Mouse (Mus musculus): Measurements from ENCODE around the gene Gm21885.
A peak's percentile ranks its signal among the peaks of the same experiment; 100 is the strongest.

Gene Gm21885

GRCm38 (mm10) chr11:94320969-94321930 lies 39.6 kb downstream of the Gm21885 start:
- DNase-seq = no peak

- DNase-seq = peak; percentile 95
Measured at GRCm38 (mm10) chr11:94321931-94322400, 40.3 kb downstream of the Gm21885 start, which contains the start of gene Luc7l3. Gene Luc7l3 (minus strand): TSS chr11:94321988.

DNA sequence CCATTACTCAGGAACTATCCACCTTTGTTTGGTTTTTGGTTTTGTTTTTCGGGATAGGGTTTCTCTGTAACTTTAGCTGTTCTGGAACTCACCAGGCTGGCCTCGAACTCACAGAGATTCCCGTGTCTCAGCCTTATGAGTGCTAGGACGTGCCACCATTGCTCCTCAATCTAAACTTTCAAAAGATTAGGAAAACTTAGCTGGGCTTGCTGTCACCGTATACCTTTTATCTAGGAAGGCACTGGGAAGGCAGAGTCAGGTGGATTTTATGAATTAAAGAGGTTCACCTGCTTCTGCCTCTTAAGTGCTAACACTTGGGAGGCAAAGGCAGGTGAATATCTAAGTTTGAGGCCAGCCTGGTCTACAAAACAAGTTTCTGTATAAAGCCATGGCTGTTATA lies 41.0 kb downstream of the Gm21885 start:
- DNase-seq = no peak

GRCm38 (mm10) chr11:94323271-94323925 lies 41.7 kb downstream of the Gm21885 start:
- no peak for DNase-seq

GRCm38 (mm10) chr11:94324618-94325017 lies 42.9 kb downstream of the Gm21885 start:
- DNase-seq = no peak

DNA sequence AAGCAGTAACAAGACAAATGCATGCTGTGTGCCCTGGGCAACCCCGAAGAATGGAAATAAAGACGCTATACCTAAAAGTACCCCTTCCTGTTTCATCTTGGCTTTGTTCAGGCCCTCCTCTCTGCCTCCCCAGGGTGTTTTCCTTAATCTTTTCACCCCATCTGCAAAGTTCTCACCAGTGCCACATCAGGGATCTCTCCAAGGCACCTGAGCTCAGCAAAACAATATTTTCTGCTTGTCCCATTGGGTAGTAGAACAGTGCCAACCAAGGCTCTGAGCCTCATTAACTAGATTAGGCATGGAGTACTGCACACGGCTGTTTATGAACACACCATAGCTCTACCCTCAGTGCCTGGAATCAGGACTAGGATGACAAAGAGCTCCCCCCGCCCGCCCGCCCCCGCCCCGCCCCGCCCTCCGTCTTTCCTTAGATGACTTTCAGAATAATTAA lies 45.3 kb downstream of the Gm21885 start:
- DNase-seq = peak; percentile 63

GRCm38 (mm10) chr11:94327693-94328643 lies 46.3 kb downstream of the Gm21885 start, which contains the start of gene Ankrd40:
Gene Ankrd40 (plus strand): TSS chr11:94328001.
- DNase-seq = peak; percentile 97

- DNase-seq = no peak
Measured at GRCm38 (mm10) chr11:94328644-94329025, 47.0 kb downstream of the Gm21885 start.

DNA sequence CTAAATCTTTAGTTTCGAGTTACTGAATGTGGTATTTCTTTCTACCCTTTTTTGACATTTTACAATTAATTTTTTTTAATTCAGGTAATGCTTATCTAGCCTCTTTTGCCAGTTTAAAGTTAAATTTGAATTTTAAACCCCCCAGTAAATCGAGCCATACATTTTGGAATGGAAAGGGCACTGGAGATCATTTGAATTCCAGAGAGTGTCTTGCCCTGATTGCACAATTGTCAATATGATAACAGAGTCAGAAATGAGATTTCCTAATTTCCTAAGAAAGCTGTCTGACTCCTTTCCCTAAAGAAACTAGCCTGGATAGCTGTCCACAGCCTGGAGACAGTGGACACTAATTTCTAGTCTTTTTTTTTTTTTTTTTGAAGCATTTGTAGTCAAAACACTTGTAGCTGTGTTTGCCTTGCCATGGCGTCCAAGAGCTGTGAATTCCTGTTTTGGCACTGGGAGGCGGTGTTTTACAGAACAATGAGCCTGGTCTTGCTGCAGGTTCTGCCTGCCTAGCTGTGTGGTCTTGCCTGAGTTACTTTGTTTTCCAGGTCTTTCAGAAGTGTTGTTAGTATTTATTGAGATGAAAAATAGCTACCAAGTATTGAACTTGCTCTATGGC lies 47.7 kb downstream of the Gm21885 start:
- DNase-seq = peak; percentile 62

- DNase-seq = no peak
Measured at GRCm38 (mm10) chr11:94330211-94330610, 48.5 kb downstream of the Gm21885 start.

DNA sequence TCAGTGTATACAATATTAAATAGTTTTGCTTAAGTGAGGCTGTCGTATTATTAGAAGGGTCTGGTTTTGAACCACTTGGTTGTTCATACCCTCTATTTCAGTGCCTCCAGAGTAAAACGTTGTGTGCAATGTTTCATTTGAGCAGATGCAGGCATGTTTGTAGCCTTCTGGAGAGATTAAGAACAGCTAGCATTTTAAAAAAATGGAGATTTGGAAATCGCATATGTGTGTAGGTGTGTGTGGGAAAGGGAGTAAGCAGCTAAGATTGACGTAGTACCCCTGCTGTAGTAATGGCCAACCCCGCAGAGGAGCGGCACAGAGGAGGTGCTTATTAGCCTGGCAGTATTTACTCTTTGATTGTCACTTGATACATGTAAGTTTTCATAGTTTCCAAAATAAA lies 51.1 kb downstream of the Gm21885 start:
- DNase-seq = no peak

- no peak for DNase-seq
Measured at GRCm38 (mm10) chr11:94334386-94334968, 52.8 kb downstream of the Gm21885 start.

Data from kidney, adult 9 months (tissue).